ENCODE assay signal across 8 mouse cellular contexts in genomic region chr6:83033249-83034185, GRCm38 (mm10). TPM values are rescaled to one million over a fixed set of nuclear protein-coding genes. Genes with fewer than 3 reads are reported as not detected.
A peak's percentile ranks its signal among the peaks of the same experiment; 100 is the strongest.
DNase-seq lines count a peak whose midpoint lies in the region; ATAC-seq and TF ChIP-seq lines count a peak whose summit lies in the region.

TSS of gene Dok1 (minus strand) at chr6:83033471.
TSS of gene Loxl3 (plus strand) at chr6:83034173.

- TF ChIP-seq CTCF in testis, adult 2 months (IDR thresholded peaks at IDR 0.05; ENCODE audit: control insufficient read depth, insufficient read depth, insufficient replicate concordance, low read depth, low read length), result no peak

- ATAC-seq in hindbrain, embryonic 16.5 days, result peak; percentile 67
- peak; percentile 87 for ATAC-seq in liver, embryonic 12.5 days

- H3K36me3 ChIP-seq in hindbrain, embryonic 16.5 days (ENCODE audit: control insufficient read depth, insufficient read depth, low read length), result no peaks in the 10 kb centered on the region
- peaks cover 28% of the 10 kb centered on the region for H3K36me3 ChIP-seq in liver, embryonic 12.5 days
- H3K36me3 ChIP-seq in myocyte (ENCODE audit: control insufficient read depth, insufficient read depth), result no peaks in the 10 kb centered on the region
- H3K36me3 ChIP-seq in testis, adult 2 months (ENCODE audit: control insufficient read depth, insufficient read depth, low read length), result no peaks in the 10 kb centered on the region

- H3K27ac ChIP-seq in hindbrain, embryonic 16.5 days (ENCODE audit: low read depth, low read length), result peak within 1 kb of the TSS; percentile 66
- H3K27ac ChIP-seq in liver, embryonic 12.5 days, result peak within 1 kb of the TSS; percentile 84
- peak within 1 kb of the TSS; percentile 76 for H3K27ac ChIP-seq in testis, adult 2 months (ENCODE audit: control insufficient read depth, insufficient read depth, low read depth, low read length)

- WGBS in hindbrain, embryonic 16.5 days, result under 1% methylated on average over 45 of the region's 51 CpGs
- WGBS in liver, embryonic 12.5 days (ENCODE audit: insufficient replicate concordance), result 2% methylated on average over 51 of the region's 51 CpGs

- peaks cover 17% of the 10 kb centered on the region for H3K27me3 ChIP-seq in hindbrain, embryonic 16.5 days (replicated peaks; ENCODE audit: control insufficient read depth, insufficient read depth, low read length)
- H3K27me3 ChIP-seq in liver, embryonic 12.5 days (replicated peaks), result peaks cover 46% of the 10 kb centered on the region; the same call in 1 of the 2 replicates
- no peaks in the 10 kb centered on the region for H3K27me3 ChIP-seq in myocyte (ENCODE audit: control insufficient read depth, insufficient read depth, insufficient read length)
- H3K27me3 ChIP-seq in testis, adult 2 months (ENCODE audit: control insufficient read depth, insufficient read depth, low read length), result no peaks in the 10 kb centered on the region

- H3K9ac ChIP-seq in hindbrain, embryonic 16.5 days (ENCODE audit: low read depth, low read length), result peak within 1 kb of the TSS; percentile 55
- H3K9ac ChIP-seq in liver, embryonic 12.5 days, result peak within 1 kb of the TSS; percentile 91

- peaks cover 22% of the 10 kb centered on the region for H3K4me1 ChIP-seq in hindbrain, embryonic 16.5 days (ENCODE audit: control insufficient read depth, insufficient read depth, low read depth, low read length)
- peaks cover 63% of the 10 kb centered on the region for H3K4me1 ChIP-seq in liver, embryonic 12.5 days
- H3K4me1 ChIP-seq in testis, adult 2 months (ENCODE audit: control insufficient read depth, insufficient read depth, low read length), result peaks cover 18% of the 10 kb centered on the region

- peak; percentile 58 for TF ChIP-seq POLR2A in myocyte (IDR thresholded peaks at IDR 0.05; ENCODE audit: insufficient read length, low read depth)
- TF ChIP-seq POLR2A in testis, adult 2 months (IDR thresholded peaks at IDR 0.05; ENCODE audit: control insufficient read depth, low read depth, low read length), result 0 out of 2 replicates have a peak, but pooled peaks have one; percentile 18

- no peaks in the 10 kb centered on the region for H3K9me3 ChIP-seq in hindbrain, embryonic 16.5 days (ENCODE audit: control insufficient read depth, low read length)
- no peaks in the 10 kb centered on the region for H3K9me3 ChIP-seq in liver, embryonic 12.5 days (replicated peaks)

- H3K79me2 ChIP-seq in myocyte (ENCODE audit: control insufficient read depth, insufficient read depth), result peaks cover 29% of the 10 kb centered on the region

- peak within 1 kb of the TSS; percentile 68 for H3ac ChIP-seq in myocyte (ENCODE audit: control insufficient read depth, insufficient read length)

- H3K4me2 ChIP-seq in hindbrain, embryonic 16.5 days (ENCODE audit: low read length), result peak within 1 kb of the TSS; percentile 78
- H3K4me2 ChIP-seq in liver, embryonic 12.5 days, result peak within 1 kb of the TSS; percentile 87
- peak within 1 kb of the TSS; percentile 97 for H3K4me2 ChIP-seq in myocyte (ENCODE audit: low read depth)

- DNase-seq in cerebellum, postnatal 10 days, result peak; percentile 50 to 62
- DNase-seq in cerebellum, adult 8-10 months, result no peak
- peak; percentile 68 for DNase-seq in c-Kit-negative CD71-positive TER-119-positive erythroid progenitor cells, embryonic 14.5 days (ENCODE audit: low read depth, low spot score)
- peak; percentile 70 for DNase-seq in gastrocnemius, postnatal 10 days

- H3K4me3 ChIP-seq in hindbrain, embryonic 16.5 days (ENCODE audit: low read length), result peak within 1 kb of the TSS; percentile 46
- H3K4me3 ChIP-seq in liver, embryonic 12.5 days, result peak within 1 kb of the TSS; percentile 80
- H3K4me3 ChIP-seq in myocyte, result peak within 1 kb of the TSS; percentile 98
- H3K4me3 ChIP-seq in testis, adult 2 months (ENCODE audit: control insufficient read depth, low read depth, low read length), result peak within 1 kb of the TSS; percentile 90

TF ChIP-seq in myocyte, 11 proteins besides CTCF, POLR2A, EP300 and RAD21:
- no peak for TF ChIP-seq E2F4 (IDR thresholded peaks at IDR 0.05; ENCODE audit: insufficient read depth)
- TF ChIP-seq TCF12 (IDR thresholded peaks at IDR 0.05; ENCODE audit: insufficient read depth, poor library complexity, severe bottlenecking), result no peak
- TF ChIP-seq USF1 (IDR thresholded peaks at IDR 0.05; ENCODE audit: low read depth), result no peak
- TF ChIP-seq POLR2AphosphoS2 (IDR thresholded peaks at IDR 0.05; ENCODE audit: insufficient read length, low read depth), result peak; percentile 57
- TF ChIP-seq TCF3 (IDR thresholded peaks at IDR 0.05; ENCODE audit: insufficient read length, low read depth), result no peak

RNA-seq across cellular contexts. Expression of gene Dok1, which starts in this region (rescaled TPM):
- 10 to 100 TPM in 1 of 2 experiments, 1 to 10 TPM in 1; 6.2 to 10.7 TPM for total RNA-seq in gastrocnemius, postnatal 10 days (2021)
- polyA plus RNA-seq in hindbrain, embryonic 16.5 days (2015; fragmentation: Nextera tagmentation; extraction: Ambion mirVana), result 2.1 and 2.2 TPM in 2 replicates
- polyA plus RNA-seq in liver, embryonic 12.5 days (2016; fragmentation: Nextera tagmentation; extraction: Ambion mirVana), result 22.2 and 22.6 TPM in 2 replicates
- 41.3 TPM for polyA plus RNA-seq in myocyte (2012; fragmentation: generic; extraction: Trizol)
- 0.99 and 1.0 TPM in 2 replicates for polyA plus RNA-seq in testis, adult 2 months (2012; rRNA removed)

RNA-seq across cellular contexts. Expression of gene Loxl3, which starts in this region (rescaled TPM):
- total RNA-seq in gastrocnemius, postnatal 10 days (2021), result 10 to 100 TPM; 10.5 to 11.9 TPM
- 7.1 and 8.5 TPM in 2 replicates for polyA plus RNA-seq in hindbrain, embryonic 16.5 days (2015; fragmentation: Nextera tagmentation; extraction: Ambion mirVana)
- 3.1 and 3.2 TPM in 2 replicates for polyA plus RNA-seq in liver, embryonic 12.5 days (2016; fragmentation: Nextera tagmentation; extraction: Ambion mirVana)
- 14.4 TPM for polyA plus RNA-seq in myocyte (2012; fragmentation: generic; extraction: Trizol)
- polyA plus RNA-seq in testis, adult 2 months (2012; rRNA removed), result 1.1 and 1.3 TPM in 2 replicates

Comparison
In these comparisons a context has a peak if more than half of its experiments do, and no peak if none do; other contexts are left out.
1. H3K4me3 ChIP-seq: peak in every context shown above with its lines; median percentile 98 in myocyte; 90 in testis, adult 2 months; 80 in liver, embryonic 12.5 days; 46 in hindbrain, embryonic 16.5 days.